Mouse (Mus musculus): ENCODE data around the gene Zfyve28.

- TF ChIP-seq POLR2A (IDR thresholded peaks at IDR 0.05; ENCODE audit: borderline replicate concordance, control insufficient read depth, low read depth, low read length) (no peak), CTCF (IDR thresholded peaks at IDR 0.05; ENCODE audit: control insufficient read depth, insufficient read depth, low read length) (no peak)
Observed at GRCm38 (mm10) chr5:34177091-34177490, 111.2 kb downstream of the Zfyve28 start.
